Mouse (Mus musculus) embryonic facial prominence, embryonic 13.5 days (tissue): Measurements from ENCODE around the gene Cilp. TPM values are rescaled to one million over a fixed set of nuclear protein-coding genes. Genes with fewer than 3 reads are reported as not detected.
"Not testable (repeated sequence)": the region's sequence is repeated elsewhere in the genome, so short reads cannot be mapped to it uniquely, and the experiment has no call there.

ENCODE experiments used
- ATAC-seq: fragments of 200-750 bp; cut with Nextera tagmentation; 2 replicates; pipeline ENCODE4 v1.8.0; 2017; ENCODE audit warnings: low read depth; ENCODE audit not compliant: insufficient number of reproducible peaks, insufficient read depth, low FRiP score, low TSS enrichment
- H3K27ac ChIP-seq: fragments of 300-500 bp; sonication (generic); 2 replicates; pipeline ENCODE4 v1.5.1; 2015; ENCODE audit warnings: moderate library complexity, mild to moderate bottlenecking, inconsistent platforms
- H3K27me3 ChIP-seq: fragments of 300-500 bp; sonication (generic); 2 replicates; pipeline ENCODE4 v1.6.1; 2015; ENCODE audit warnings: mild to moderate bottlenecking, inconsistent platforms
- H3K36me3 ChIP-seq: fragments of 300-500 bp; sonication (generic); 2 replicates; pipeline ENCODE4 v1.6.1; 2015; ENCODE audit warnings: mild to moderate bottlenecking, inconsistent platforms
- H3K4me1 ChIP-seq: fragments of 300-500 bp; sonication (generic); 2 replicates; pipeline ENCODE4 v1.6.1; 2015; ENCODE audit warnings: inconsistent platforms
- H3K4me2 ChIP-seq: fragments of 300-500 bp; sonication (generic); 2 replicates; pipeline ENCODE4 v1.6.1; 2015; ENCODE audit warnings: moderate library complexity, mild to moderate bottlenecking, inconsistent platforms
- H3K4me3 ChIP-seq: fragments of 300-500 bp; sonication (generic); 2 replicates; pipeline ENCODE4 v1.5.1; 2015; ENCODE audit warnings: mild to moderate bottlenecking, inconsistent platforms
- H3K9ac ChIP-seq: fragments of 300-500 bp; sonication (generic); 2 replicates; pipeline ENCODE4 v1.6.1; 2015; ENCODE audit warnings: mild to moderate bottlenecking, inconsistent platforms
- H3K9me3 ChIP-seq: fragments of 300-500 bp; sonication (generic); 2 replicates; pipeline ENCODE4 v1.6.1; 2016; ENCODE audit warnings: inconsistent platforms
- WGBS: fragments of 180-500 bp; shearing (Covaris S2); methylation state at CpG from one replicate; pipeline ENCODE4 v1.1.7; 2015; ENCODE audit warnings: mixed read lengths; 5-methylcytosine and 5-hydroxymethylcytosine counted together
- polyA plus RNA-seq: library from polyadenylated mRNA; unstranded; fragments of >200 nt; fragmentation: Nextera tagmentation; extraction: Ambion mirVana; gene quantifications from 2 replicates; pipeline ENCODE4 v1.2.1, GENCODE M21; 2015

The Cilp gene
- polyA plus RNA-seq = 0.74 and 1.2 TPM in 2 replicates

- no peak for ATAC-seq
- Histone ChIP-seq H3K27ac (no peak within 1 kb of the TSS), H3K36me3 (no peaks in the 10 kb centered on the region), H3K9ac (no peak within 1 kb of the TSS), H3K9me3 (no peaks in the 10 kb centered on the region), H3K4me2 (no peak within 1 kb of the TSS), H3K4me1 (peaks cover 22% of the 10 kb centered on the region), H3K27me3 (no peaks in the 10 kb centered on the region), H3K4me3 (no peak within 1 kb of the TSS)
- WGBS = 42% methylated on average over 5 of the region's 5 CpGs
Observed at GRCm38 (mm10) chr9:65264959-65265358, at the start of gene Cilp. Gene Cilp, plus strand, starts transcription at chr9:65265180.

GRCm38 (mm10) chr9:65215494-65216126, 49.4 kb upstream of the Cilp start:
- ATAC-seq = peak; percentile 71; the same call in 1 of the 2 replicates
- 8% methylated on average over 31 of the region's 31 CpGs for WGBS

GRCm38 (mm10) chr9:65216972-65217371, 48.0 kb upstream of the Cilp start:
- H3K4me2 ChIP-seq = 0 out of 2 replicates have a peak overlapping the region, but pooled peaks have one; percentile 9
- no peak overlapping the region for H3K4me3 ChIP-seq
- H3K4me1 ChIP-seq = peaks cover 25% of the 10 kb centered on the region
- no peaks in the 10 kb centered on the region for H3K9me3 ChIP-seq
- no peaks in the 10 kb centered on the region for H3K27me3 ChIP-seq
- no peak for ATAC-seq
- WGBS = 43% methylated on average over 8 of the region's 8 CpGs
- H3K9ac ChIP-seq = no peak overlapping the region
- H3K27ac ChIP-seq = no peak overlapping the region
- H3K36me3 ChIP-seq = no peaks in the 10 kb centered on the region

More at GRCm38 (mm10) chr9:65215494-65216126, 49.4 kb upstream of the Cilp start:
- H3K4me1 ChIP-seq = peaks cover 25% of the 10 kb centered on the region
- H3K36me3 ChIP-seq = no peaks in the 10 kb centered on the region
- no peaks in the 10 kb centered on the region for H3K9me3 ChIP-seq
- peak overlapping the region; percentile 94 for H3K4me2 ChIP-seq
- H3K27me3 ChIP-seq = no peaks in the 10 kb centered on the region
- peak overlapping the region; percentile 70 for H3K4me3 ChIP-seq
- H3K27ac ChIP-seq = peak overlapping the region; percentile 85
- peak overlapping the region; percentile 89 for H3K9ac ChIP-seq

- H3K27me3 ChIP-seq = no peaks in the 10 kb centered on the region
- WGBS = 47% methylated on average over 6 of the region's 6 CpGs
Observed at GRCm38 (mm10) chr9:65217661-65218060, 47.3 kb upstream of the Cilp start.

GRCm38 (mm10) chr9:65218916-65219315, 46.1 kb upstream of the Cilp start:
- H3K27me3 ChIP-seq = no peaks in the 10 kb centered on the region
- no peak overlapping the region for H3K9ac ChIP-seq
- ATAC-seq = no peak
- no peak overlapping the region for H3K27ac ChIP-seq
- no peaks in the 10 kb centered on the region for H3K9me3 ChIP-seq
- H3K4me2 ChIP-seq = no peak overlapping the region
- no peaks in the 10 kb centered on the region for H3K36me3 ChIP-seq
- no peak overlapping the region for H3K4me3 ChIP-seq
- 54% methylated on average over 1 of the region's 1 CpGs for whole genome bisulfite sequencing
- H3K4me1 ChIP-seq = peaks cover 29% of the 10 kb centered on the region

More at GRCm38 (mm10) chr9:65217661-65218060, 47.3 kb upstream of the Cilp start:
- Histone ChIP-seq H3K4me2 (no peak overlapping the region), H3K36me3 (no peaks in the 10 kb centered on the region), H3K4me3 (no peak overlapping the region), H3K4me1 (peaks cover 29% of the 10 kb centered on the region), H3K9ac (no peak overlapping the region), H3K9me3 (no peaks in the 10 kb centered on the region), H3K27ac (no peak overlapping the region)
- no peak for ATAC-seq

- not testable (repeated sequence) for H3K4me2 ChIP-seq, H3K9ac ChIP-seq, H3K27ac ChIP-seq, ATAC-seq, H3K27me3 ChIP-seq, H3K9me3 ChIP-seq, H3K36me3 ChIP-seq, H3K4me3 ChIP-seq
- 39% methylated on average over 3 of the region's 3 CpGs for WGBS
- peaks cover 24% of the 10 kb centered on the region for H3K4me1 ChIP-seq
Observed at GRCm38 (mm10) chr9:65220398-65220797, 44.6 kb upstream of the Cilp start.

GRCm38 (mm10) chr9:65223927-65224326, 41.1 kb upstream of the Cilp start:
- no peaks in the 10 kb centered on the region for H3K9me3 ChIP-seq
- H3K4me1 ChIP-seq = 0 out of 2 replicates have a peak, but pooled peaks cover 3% of the 10 kb centered on the region
- H3K4me2 ChIP-seq = no peak overlapping the region
- no peak overlapping the region for H3K27ac ChIP-seq
- H3K4me3 ChIP-seq = no peak overlapping the region
- H3K9ac ChIP-seq = no peak overlapping the region
- no peak for ATAC-seq
- no peaks in the 10 kb centered on the region for H3K36me3 ChIP-seq
- 73% methylated on average over 6 of the region's 6 CpGs for WGBS
- H3K27me3 ChIP-seq = no peaks in the 10 kb centered on the region

GRCm38 (mm10) chr9:65225795-65226194, 39.2 kb upstream of the Cilp start:
- ATAC-seq = no peak
- Histone ChIP-seq H3K27ac (no peak overlapping the region), H3K4me2 (no peak overlapping the region), H3K27me3 (no peaks in the 10 kb centered on the region), H3K4me1 (0 out of 2 replicates have a peak, but pooled peaks cover 4% of the 10 kb centered on the region), H3K36me3 (peaks cover 4% of the 10 kb centered on the region; the same call in 1 of the 2 replicates), H3K4me3 (no peak overlapping the region), H3K9ac (no peak overlapping the region), H3K9me3 (no peaks in the 10 kb centered on the region)
- WGBS = 34% methylated on average over 4 of the region's 4 CpGs

GRCm38 (mm10) chr9:65230250-65230649, 34.7 kb upstream of the Cilp start:
- Histone ChIP-seq H3K36me3 (peaks cover 13% of the 10 kb centered on the region; the same call in 1 of the 2 replicates), H3K9me3 (no peaks in the 10 kb centered on the region), H3K27me3 (no peaks in the 10 kb centered on the region), H3K27ac (no peak overlapping the region), H3K4me2 (no peak overlapping the region), H3K9ac (no peak overlapping the region), H3K4me3 (no peak overlapping the region), H3K4me1 (peaks cover 10% of the 10 kb centered on the region)
- ATAC-seq = no peak
- 69% methylated on average over 6 of the region's 6 CpGs for WGBS

- Histone ChIP-seq H3K36me3 (peaks cover 14% of the 10 kb centered on the region; the same call in 1 of the 2 replicates), H3K27me3 (no peaks in the 10 kb centered on the region), H3K27ac (no peak overlapping the region), H3K4me2 (no peak overlapping the region), H3K4me3 (no peak overlapping the region), H3K9me3 (no peaks in the 10 kb centered on the region), H3K4me1 (peaks cover 10% of the 10 kb centered on the region), H3K9ac (no peak overlapping the region)
- no peak for ATAC-seq
- WGBS = 33% methylated on average over 8 of the region's 8 CpGs
Observed at GRCm38 (mm10) chr9:65231284-65231683, 33.7 kb upstream of the Cilp start.

GRCm38 (mm10) chr9:65233243-65233985, 31.6 kb upstream of the Cilp start:
- no peak for ATAC-seq
- Histone ChIP-seq H3K4me2 (no peak overlapping the region), H3K4me1 (peaks cover 20% of the 10 kb centered on the region), H3K27me3 (no peaks in the 10 kb centered on the region), H3K27ac (no peak overlapping the region), H3K9ac (no peak overlapping the region), H3K36me3 (peaks cover 23% of the 10 kb centered on the region), H3K4me3 (no peak overlapping the region), H3K9me3 (no peaks in the 10 kb centered on the region)
- 86% methylated on average over 9 of the region's 9 CpGs for WGBS

- Histone ChIP-seq H3K9ac (no peak overlapping the region), H3K4me2 (no peak overlapping the region), H3K9me3 (no peaks in the 10 kb centered on the region), H3K4me1 (peaks cover 21% of the 10 kb centered on the region), H3K4me3 (no peak overlapping the region), H3K27me3 (no peaks in the 10 kb centered on the region), H3K36me3 (peaks cover 22% of the 10 kb centered on the region), H3K27ac (no peak overlapping the region)
- no peak for ATAC-seq
- 62% methylated on average over 3 of the region's 3 CpGs for WGBS
Observed at GRCm38 (mm10) chr9:65234734-65235133, 30.2 kb upstream of the Cilp start.
